ENCODE assay signal across 9 mouse cellular contexts in the genomic region with DNA sequence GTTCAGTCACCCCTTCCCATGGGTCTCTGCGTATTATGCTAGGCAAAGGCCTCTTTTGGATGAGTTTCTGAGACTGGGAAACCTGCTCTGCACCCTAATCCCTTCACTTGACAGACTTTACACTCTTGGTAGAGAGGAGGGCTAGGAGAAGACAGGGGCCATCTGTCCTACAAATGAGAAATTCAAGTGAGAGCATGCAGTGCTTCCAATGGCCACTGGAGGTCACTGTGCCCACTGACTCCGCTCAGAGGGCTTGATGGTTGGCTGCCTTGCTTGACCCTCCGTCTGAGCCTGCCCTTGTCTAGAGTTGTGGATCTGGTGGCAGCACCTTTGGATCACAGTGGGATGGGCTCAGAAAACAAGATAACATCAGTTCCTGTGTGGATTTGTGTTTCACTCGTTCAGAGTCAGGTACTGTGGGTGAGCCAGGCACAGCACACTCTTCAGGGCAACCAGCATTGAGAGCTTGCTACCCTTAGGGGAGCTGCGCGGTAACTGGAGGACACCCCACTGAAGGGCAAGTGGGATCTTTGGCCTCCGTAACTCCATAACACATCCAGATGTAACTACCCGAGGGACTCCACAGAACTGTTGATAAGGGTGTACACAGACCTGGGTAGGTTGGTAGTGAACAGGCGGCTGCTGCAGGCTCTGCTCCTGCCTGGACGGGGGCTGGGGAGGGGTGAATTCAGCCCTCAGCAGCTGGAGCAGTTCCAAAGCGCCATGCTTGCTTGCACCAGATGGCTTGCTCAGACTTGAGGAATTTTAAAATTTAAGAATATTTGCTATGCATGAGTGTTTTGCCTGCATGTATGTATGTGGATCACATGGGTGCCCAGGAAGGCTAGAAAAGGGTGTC. TPM values are rescaled to one million over a fixed set of nuclear protein-coding genes. Genes with fewer than 3 reads are reported as not detected.
DNase-seq lines count a peak whose midpoint lies in the region; ATAC-seq and TF ChIP-seq lines count a peak whose summit lies in the region.
"Had no signal": no experiment of that assay in that cellular context is flagged by ENCODE, and none has a peak within 500 bp of the region (broad histone marks: within the 10 kb centered on the region; RNA-seq: fewer than 3 reads in every experiment).

No protein-coding gene starts in this region.

- 53% methylated on average over 11 of the region's 11 CpGs for WGBS in lung, embryonic 16.5 days

- H3K27me3 ChIP-seq in lung, embryonic 16.5 days (ENCODE audit: control insufficient read depth, insufficient read depth, low read depth, low read length): no peaks in the 10 kb centered on the region
- H3K27me3 ChIP-seq: liver, embryonic 15.5 days had no signal

- H3K9ac ChIP-seq in lung, embryonic 16.5 days (ENCODE audit: low read length): no peak overlapping the region
- H3K9ac ChIP-seq: liver, embryonic 15.5 days had no signal

- peak; percentile 40 to 84 for DNase-seq in adrenal gland, adult (ENCODE audit: inconsistent age in 2 of 2, low spot score in 1 of 2)
- DNase-seq in adrenal gland, adult 8-10 months: no peak
- peak; percentile 75 for DNase-seq in brain, embryonic 14.5 days (ENCODE audit: low read depth)
- peak; percentile 40 to 81 for DNase-seq in layer of hippocampus, adult 18-20 months (ENCODE audit: low spot score in 2 of 2)
- peak; percentile 54 for DNase-seq in right cerebral cortex, adult 18-20 months

- H3K4me1 ChIP-seq in lung, embryonic 16.5 days (replicated peaks; ENCODE audit: control insufficient read depth, insufficient read depth, low read length): no peaks in the 10 kb centered on the region

- H3K36me3 ChIP-seq in lung, embryonic 16.5 days (ENCODE audit: control insufficient read depth, insufficient read depth, low read length): peaks cover 5% of the 10 kb centered on the region; the same call in 1 of the 2 replicates

- no peak overlapping the region for H3K4me3 ChIP-seq in lung, embryonic 16.5 days (ENCODE audit: low read length)
- H3K4me3 ChIP-seq: liver, embryonic 15.5 days had no signal

- TF ChIP-seq CTCF in brain, embryonic 14.5 days (IDR thresholded peaks at IDR 0.05; ENCODE audit: borderline replicate concordance, extremely low read depth, insufficient read depth, insufficient read length): peak; percentile 96

- no peak overlapping the region for H3K27ac ChIP-seq in lung, embryonic 16.5 days (ENCODE audit: low read length)
- H3K27ac ChIP-seq: liver, embryonic 15.5 days had no signal

- TF ChIP-seq POLR2A in brain, embryonic 14.5 days (IDR thresholded peaks at IDR 0.05; ENCODE audit: borderline replicate concordance, extremely low read depth, insufficient read depth, insufficient read length, poor library complexity, severe bottlenecking): no peak

- no peaks in the 10 kb centered on the region for H3K9me3 ChIP-seq in lung, embryonic 16.5 days (ENCODE audit: control insufficient read depth, low read length)
- H3K9me3 ChIP-seq: liver, embryonic 15.5 days had no signal

- ATAC-seq in erythroblast, adult 5-6 weeks (replicated peaks; ENCODE audit: low FRiP score, poor library complexity, severe bottlenecking): peak; percentile 93
- peak; percentile 79 to 94 for ATAC-seq in hematopoietic stem cell, adult 5-6 weeks (replicated peaks in 1 of 2; ENCODE audit: insufficient read depth in 1 of 2, low FRiP score in 2 of 2, low TSS enrichment in 1 of 2, low read depth in 1 of 2, poor library complexity in 2 of 2, severe bottlenecking in 2 of 2)
- peak; percentile 32 for ATAC-seq in lung, embryonic 16.5 days (ENCODE audit: low read depth)

- no peak overlapping the region for H3K4me2 ChIP-seq in lung, embryonic 16.5 days (ENCODE audit: low read depth, low read length)
- H3K4me2 ChIP-seq: liver, embryonic 15.5 days had no signal

RNA-seq across cellular contexts. Expression of gene Chaf1b, which starts 22.7 kb away (rescaled TPM):
- total RNA-seq in adrenal gland, adult 8-10 months (2022): 1 to 10 TPM; 1.7 to 3.4 (median 2.0) TPM
- 20.5 and 26.7 TPM in 2 replicates for polyA plus RNA-seq in brain, embryonic 14.5 days (2012; rRNA removed)
- 6.9 and 18.0 TPM in 2 replicates for total RNA-seq in erythroblast, adult 5-6 weeks (2015; ENCODE audit: low replicate concordance)
- total RNA-seq in erythroblast, adult 5-6 weeks (2017; ENCODE audit: low replicate concordance): 16.4 and 27.9 TPM in 2 replicates
- total RNA-seq in hematopoietic stem cell, adult 5-6 weeks (2017): 73.0 and 76.6 TPM in 2 replicates
- under 1 TPM; 0.64 to 0.89 TPM for total RNA-seq in layer of hippocampus, adult 18-20 months (2021)
- polyA plus RNA-seq in lung, embryonic 16.5 days (2015; fragmentation: Nextera tagmentation; extraction: Ambion mirVana): 59.1 and 68.1 TPM in 2 replicates

Comparison
In these comparisons a context has a peak if more than half of its experiments do, and no peak if none do; other contexts are left out.
1. ATAC-seq: peak in every context shown above with its lines; median percentile 93 in erythroblast, adult 5-6 weeks; 86 in hematopoietic stem cell, adult 5-6 weeks; 32 in lung, embryonic 16.5 days.